Mouse (Mus musculus): ENCODE data around the gene Hspa2.

The Hspa2 gene

GRCm38 (mm10) chr12:76377059-76377458 is 26.9 kb upstream of the Hspa2 start:
- intact Hi-C loops (cut with DNase I) = no loop called here

GRCm38 (mm10) chr12:76377726-76378125 is 26.2 kb upstream of the Hspa2 start:
- intact Hi-C loops (cut with DNase I) = no loop called here

GRCm38 (mm10) chr12:76378556-76378955 is 25.4 kb upstream of the Hspa2 start:
- intact Hi-C loops (cut with DNase I) = no loop called here

- intact Hi-C loops (cut with DNase I) = no loop called here
These were observed 23.8 kb upstream of the Hspa2 start for GRCm38 (mm10) chr12:76380151-76380550.

GRCm38 (mm10) chr12:76385342-76385741 is 18.6 kb upstream of the Hspa2 start:
- intact Hi-C loops (cut with DNase I) = no loop called here

- intact Hi-C loops (cut with DNase I) = no loop called here
These were observed 15.2 kb upstream of the Hspa2 start for GRCm38 (mm10) chr12:76388794-76389193.

GRCm38 (mm10) chr12:76391595-76392271 is 12.2 kb upstream of the Hspa2 start:
- intact Hi-C loops (cut with DNase I) = no loop called here

- intact Hi-C loops (cut with DNase I) = no loop called here
These were observed 11.0 kb upstream of the Hspa2 start for GRCm38 (mm10) chr12:76392979-76393378.

GRCm38 (mm10) chr12:76397281-76397680 is 6.7 kb upstream of the Hspa2 start:
- intact Hi-C loops (cut with DNase I) = no loop called here

GRCm38 (mm10) chr12:76401674-76402073 is 2.3 kb upstream of the Hspa2 start:
- intact Hi-C loops (cut with DNase I) = loop anchor here (5.0 kb wide), 1 partner anchor 71 kb away; no protein-coding TSS in a partner anchor

GRCm38 (mm10) chr12:76402991-76403885 is 738 bp upstream of the Hspa2 start:
- intact Hi-C loops (cut with DNase I) = loop anchor here (5.0 kb wide), 1 partner anchor 69 kb away; no protein-coding TSS in a partner anchor

- intact Hi-C loops (cut with DNase I) = loop anchor here (2.0 to 5.0 kb wide), 2 partner anchors 34 to 67 kb away; partner anchors contain the start of gene Zbtb1
These were observed 833 bp downstream of the Hspa2 start for GRCm38 (mm10) chr12:76404836-76405182.

- intact Hi-C loops (cut with DNase I) = loop anchor here (2.0 kb wide), 1 partner anchor 35 kb away; the partner anchor contains the start of gene Zbtb1
These were observed 1.4 kb downstream of the Hspa2 start for GRCm38 (mm10) chr12:76405183-76405970.

- intact Hi-C loops (cut with DNase I) = loop anchor here (2.0 kb wide), 1 partner anchor 35 kb away; the partner anchor contains the start of gene Zbtb1
These were observed 2.0 kb downstream of the Hspa2 start for GRCm38 (mm10) chr12:76405971-76406370.

- intact Hi-C loops (cut with DNase I) = no loop called here
These were observed 3.2 kb downstream of the Hspa2 start for GRCm38 (mm10) chr12:76407184-76407583.

GRCm38 (mm10) chr12:76409166-76409565 is 5.2 kb downstream of the Hspa2 start:
- intact Hi-C loops (cut with DNase I) = no loop called here

GRCm38 (mm10) chr12:76415383-76416010 is 11.5 kb downstream of the Hspa2 start:
- intact Hi-C loops (cut with DNase I) = no loop called here

GRCm38 (mm10) chr12:76417433-76417854 is 13.5 kb downstream of the Hspa2 start, which contains the start of gene Ppp1r36:
Gene Ppp1r36 (plus strand): TSS chr12:76417538.
- intact Hi-C loops (cut with DNase I) = no loop called here

- intact Hi-C loops (cut with DNase I) = no loop called here
These were observed 14.4 kb downstream of the Hspa2 start for GRCm38 (mm10) chr12:76418346-76418745.

GRCm38 (mm10) chr12:76425256-76425655 is 21.3 kb downstream of the Hspa2 start:
- intact Hi-C loops (cut with DNase I) = no loop called here

GRCm38 (mm10) chr12:76427546-76427945 is 23.6 kb downstream of the Hspa2 start:
- intact Hi-C loops (cut with DNase I) = no loop called here

Measured in adrenal gland (tissue).